Mouse (Mus musculus): ENCODE results near the gene Gm14305. TPM values are rescaled to one million over a fixed set of nuclear protein-coding genes. Genes with fewer than 3 reads are reported as not detected.
"Not testable (repeated sequence)": the region's sequence is repeated elsewhere in the genome, so short reads cannot be mapped to it uniquely, and the experiment has no call there.

The Gm14305 gene
- total RNA-seq (2012; rRNA removed) (11.4 and 12.5 TPM in 2 replicates), total RNA-seq (2014; rRNA removed) (36.7 and 43.7 TPM in 2 replicates), polyA plus RNA-seq (2012; ENCODE audit: insufficient read length, low read depth) (7.2 and 13.0 TPM in 2 replicates)

GRCm38 (mm10) chr2:176708051-176708450, at the start of gene Gm14305:
Gm14305 (plus strand) TSS chr2:176708328.
- H3K27me3 ChIP-seq (replicated peaks); H3K36me3 ChIP-seq (replicated peaks in 1 of 2; ENCODE audit: control insufficient read depth in 1 of 2, insufficient read depth in 1 of 2, low read length in 1 of 2); dilution Hi-C loops (cut with MboI; ENCODE audit: extremely low pct_ligation_motif_present, extremely low pct_unique_long_range_greater_than_20kb, low sequenced_read_pairs); in situ Hi-C loops (cut with MboI; ENCODE audit: low pct_ligation_motif_present, low pct_unique_long_range_greater_than_20kb, low sequenced_read_pairs); H3K79me2 ChIP-seq (replicated peaks; ENCODE audit: control insufficient read depth, extremely low read depth, insufficient read depth, poor library complexity, severe bottlenecking); H3K27ac ChIP-seq (ENCODE audit: insufficient read depth, low read depth); H3K4me1 ChIP-seq (ENCODE audit: control insufficient read depth in 1 of 2, insufficient read depth in 2 of 2); H3K9me3 ChIP-seq (replicated peaks; ENCODE audit: low read length); DNase-seq (ENCODE audit: extremely low read depth): not testable (repeated sequence)
- H3K4me3 ChIP-seq (replicated peaks in 1 of 3; ENCODE audit: low read depth in 2 of 3, low read length in 2 of 3, poor library complexity in 1 of 3): peak within 1 kb of the TSS in 2 of 3 experiments; percentile 54 to 68
- H3K9ac ChIP-seq (ENCODE audit: insufficient read depth, low read depth): peak within 1 kb of the TSS; percentile 54
- peak within 1 kb of the TSS; percentile 44; the same call in 1 of the 2 replicates for H3K4me2 ChIP-seq (ENCODE audit: insufficient read depth, low read depth, poor library complexity, severe bottlenecking)

GRCm38 (mm10) chr2:176670222-176670621, 37.9 kb upstream of the Gm14305 start, which contains the start of gene Zfp973:
Zfp973 (plus strand) TSS chr2:176670522.
- dilution Hi-C loops (cut with MboI; ENCODE audit: extremely low pct_ligation_motif_present, extremely low pct_unique_long_range_greater_than_20kb, low sequenced_read_pairs): not testable (repeated sequence)

More at GRCm38 (mm10) chr2:176670222-176670621, 37.9 kb upstream of the Gm14305 start, which contains the start of gene Zfp973:
- H3K9ac ChIP-seq (ENCODE audit: insufficient read depth, low read depth); H3K4me3 ChIP-seq (replicated peaks in 1 of 3; ENCODE audit: low read depth in 2 of 3, low read length in 2 of 3, poor library complexity in 1 of 3); H3K27me3 ChIP-seq (replicated peaks); H3K79me2 ChIP-seq (replicated peaks; ENCODE audit: control insufficient read depth, extremely low read depth, insufficient read depth, poor library complexity, severe bottlenecking); in situ Hi-C loops (cut with MboI; ENCODE audit: low pct_ligation_motif_present, low pct_unique_long_range_greater_than_20kb, low sequenced_read_pairs); H3K36me3 ChIP-seq (replicated peaks in 1 of 2; ENCODE audit: control insufficient read depth in 1 of 2, insufficient read depth in 1 of 2, low read length in 1 of 2); H3K27ac ChIP-seq (ENCODE audit: insufficient read depth, low read depth); H3K4me2 ChIP-seq (ENCODE audit: insufficient read depth, low read depth, poor library complexity, severe bottlenecking); H3K9me3 ChIP-seq (replicated peaks; ENCODE audit: low read length); DNase-seq (ENCODE audit: extremely low read depth); H3K4me1 ChIP-seq (ENCODE audit: control insufficient read depth in 1 of 2, insufficient read depth in 2 of 2): not testable (repeated sequence)

Other genes with a start within 250 kb of the Gm14305 start
- gene Gm14434, start 221.5 kb upstream of the Gm14305 start, total RNA-seq (2012; rRNA removed): 5.2 and 6.6 TPM in 2 replicates
- 58.6 and 59.6 TPM in 2 replicates for gene Gm14434, start 221.5 kb upstream of the Gm14305 start, total RNA-seq (2014; rRNA removed)
- 0.94 and 6.0 TPM in 2 replicates for gene Gm14434, start 221.5 kb upstream of the Gm14305 start, polyA plus RNA-seq (2012; ENCODE audit: insufficient read length, low read depth)
- not detected in 2 replicates for gene Zfp967, start 187.3 kb upstream of the Gm14305 start, total RNA-seq (2012; rRNA removed)
- gene Zfp967, start 187.3 kb upstream of the Gm14305 start, total RNA-seq (2014; rRNA removed): not detected in 2 replicates
- not detected in 2 replicates for gene Zfp967, start 187.3 kb upstream of the Gm14305 start, polyA plus RNA-seq (2012; ENCODE audit: insufficient read length, low read depth)
- 0.64 and 1.1 TPM in 2 replicates for gene Gm14308, start 72.0 kb upstream of the Gm14305 start, total RNA-seq (2012; rRNA removed)
- gene Gm14308, start 72.0 kb upstream of the Gm14305 start, total RNA-seq (2014; rRNA removed): 1.3 and 1.5 TPM in 2 replicates
- gene Gm14308, start 72.0 kb upstream of the Gm14305 start, polyA plus RNA-seq (2012; ENCODE audit: insufficient read length, low read depth): 4.2 TPM in 1 of 2 replicates, not detected in the other
- 7.7 and 8.4 TPM in 2 replicates for gene Zfp973, start 37.8 kb upstream of the Gm14305 start, total RNA-seq (2012; rRNA removed)
- 13.8 and 20.4 TPM in 2 replicates for gene Zfp973, start 37.8 kb upstream of the Gm14305 start, total RNA-seq (2014; rRNA removed)
- 8.4 and 9.3 TPM in 2 replicates for gene Zfp973, start 37.8 kb upstream of the Gm14305 start, polyA plus RNA-seq (2012; ENCODE audit: insufficient read length, low read depth)
- gene Gm14295, start 90.3 kb downstream of the Gm14305 start, total RNA-seq (2012; rRNA removed): 12.9 and 17.6 TPM in 2 replicates
- 54.7 and 56.8 TPM in 2 replicates for gene Gm14295, start 90.3 kb downstream of the Gm14305 start, total RNA-seq (2014; rRNA removed)
- 12.8 and 18.6 TPM in 2 replicates for gene Gm14295, start 90.3 kb downstream of the Gm14305 start, polyA plus RNA-seq (2012; ENCODE audit: insufficient read length, low read depth)
- gene Gm14408, start 122.8 kb downstream of the Gm14305 start, total RNA-seq (2012; rRNA removed): not detected in 2 replicates
- gene Gm14408, start 122.8 kb downstream of the Gm14305 start, total RNA-seq (2014; rRNA removed): not detected in 2 replicates
- not detected in 2 replicates for gene Gm14408, start 122.8 kb downstream of the Gm14305 start, polyA plus RNA-seq (2012; ENCODE audit: insufficient read length, low read depth)
- gene Gm14296, start 219.5 kb downstream of the Gm14305 start, total RNA-seq (2012; rRNA removed): 3.7 and 9.3 TPM in 2 replicates
- 11.9 and 23.6 TPM in 2 replicates for gene Gm14296, start 219.5 kb downstream of the Gm14305 start, total RNA-seq (2014; rRNA removed)
- 4.4 and 11.8 TPM in 2 replicates for gene Gm14296, start 219.5 kb downstream of the Gm14305 start, polyA plus RNA-seq (2012; ENCODE audit: insufficient read length, low read depth)